Mouse (Mus musculus): ENCODE data around the gene Ccdc88c.

The Ccdc88c gene

GRCm38 (mm10) chr12:101028954-101029731 lies at the start of gene Ccdc88c:
Gene Ccdc88c, minus strand, starts transcription at chr12:101029056.
- peak; percentile 85 to 88 for DNase-seq (ENCODE audit: low spot score in 2 of 2)

- no peak for DNase-seq (ENCODE audit: low spot score in 2 of 2)
Measured at GRCm38 (mm10) chr12:101077955-101078354, 49.1 kb upstream of the Ccdc88c start.

- no peak for DNase-seq (ENCODE audit: low spot score in 2 of 2)
Measured at GRCm38 (mm10) chr12:101075433-101075832, 46.6 kb upstream of the Ccdc88c start.

- DNase-seq (ENCODE audit: low spot score in 2 of 2), result no peak
Measured at GRCm38 (mm10) chr12:101074821-101075429, 46.1 kb upstream of the Ccdc88c start.

GRCm38 (mm10) chr12:101069813-101070212 lies 41.0 kb upstream of the Ccdc88c start:
- no peak for DNase-seq (ENCODE audit: low spot score in 2 of 2)

- no peak for DNase-seq (ENCODE audit: low spot score in 2 of 2)
Measured at GRCm38 (mm10) chr12:101066329-101066728, 37.5 kb upstream of the Ccdc88c start.

GRCm38 (mm10) chr12:101039956-101040355 lies 11.1 kb upstream of the Ccdc88c start:
- DNase-seq (ENCODE audit: low spot score in 2 of 2), result no peak

- no peak for DNase-seq (ENCODE audit: low spot score in 2 of 2)
Measured at GRCm38 (mm10) chr12:101028247-101028953, 456 bp downstream of the Ccdc88c start.

- DNase-seq (ENCODE audit: low spot score in 2 of 2), result no peak
Measured at GRCm38 (mm10) chr12:101027451-101028246, 1.2 kb downstream of the Ccdc88c start.

- DNase-seq (ENCODE audit: low spot score in 2 of 2), result no peak
Measured at GRCm38 (mm10) chr12:101026946-101027345, 1.9 kb downstream of the Ccdc88c start.

GRCm38 (mm10) chr12:101026518-101026917 lies 2.3 kb downstream of the Ccdc88c start:
- no peak for DNase-seq (ENCODE audit: low spot score in 2 of 2)

GRCm38 (mm10) chr12:101026025-101026424 lies 2.8 kb downstream of the Ccdc88c start:
- DNase-seq (ENCODE audit: low spot score in 2 of 2), result no peak

- no peak for DNase-seq (ENCODE audit: low spot score in 2 of 2)
Measured at GRCm38 (mm10) chr12:101025379-101025778, 3.5 kb downstream of the Ccdc88c start.

- no peak for DNase-seq (ENCODE audit: low spot score in 2 of 2)
Measured at GRCm38 (mm10) chr12:101024824-101025223, 4.0 kb downstream of the Ccdc88c start.

- DNase-seq (ENCODE audit: low spot score in 2 of 2), result no peak
Measured at GRCm38 (mm10) chr12:101023143-101023542, 5.7 kb downstream of the Ccdc88c start.

GRCm38 (mm10) chr12:101022353-101022752 lies 6.5 kb downstream of the Ccdc88c start:
- no peak for DNase-seq (ENCODE audit: low spot score in 2 of 2)

GRCm38 (mm10) chr12:101021484-101022226 lies 7.2 kb downstream of the Ccdc88c start:
- DNase-seq (ENCODE audit: low spot score in 2 of 2), result no peak

GRCm38 (mm10) chr12:101020210-101021015 lies 8.4 kb downstream of the Ccdc88c start:
- no peak for DNase-seq (ENCODE audit: low spot score in 2 of 2)

- peak in 1 of 2 experiments; percentile 1 for DNase-seq (ENCODE audit: low spot score in 2 of 2)
Measured at GRCm38 (mm10) chr12:101019443-101019842, 9.4 kb downstream of the Ccdc88c start.

- no peak for DNase-seq (ENCODE audit: low spot score in 2 of 2)
Measured at GRCm38 (mm10) chr12:101019031-101019430, 9.8 kb downstream of the Ccdc88c start.

All from spleen, postnatal 14 days (tissue).